Mouse (Mus musculus): ENCODE results near the gene Nudcd3. TPM values are rescaled to one million over a fixed set of nuclear protein-coding genes. Genes with fewer than 3 reads are reported as not detected.

Nudcd3 gene
- polyA plus RNA-seq, 1 experiment from 2014 or later, result 30.4 TPM

DNA sequence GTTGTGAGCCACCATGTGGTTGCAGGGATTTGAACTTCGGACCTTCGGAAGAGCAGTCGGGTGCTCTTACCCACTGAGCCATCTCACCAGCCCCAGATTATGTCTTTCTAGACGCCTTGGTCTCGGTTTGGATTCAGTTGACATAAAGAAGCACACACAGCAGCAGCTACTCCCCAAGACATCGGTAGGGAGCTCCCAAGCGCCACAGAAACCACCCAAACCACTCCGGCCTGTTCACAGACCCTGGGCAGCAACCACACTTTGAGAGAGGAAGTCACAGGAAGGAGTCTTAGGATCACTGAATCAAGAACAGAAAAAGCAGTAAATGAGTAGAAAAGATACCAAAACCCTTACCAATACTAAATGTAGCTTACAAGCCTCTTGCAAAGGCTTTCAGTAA lies 3.4 kb downstream of the Nudcd3 start:
- Histone ChIP-seq H3K4me3 (ENCODE audit: control insufficient read depth in 1 of 2, insufficient read depth in 1 of 2, low read depth in 1 of 2, low read length in 2 of 2) (no peak overlapping the region), H3K9me3 (ENCODE audit: control insufficient read depth, low read length) (no peaks in the 10 kb centered on the region), H3K27me3 (ENCODE audit: control insufficient read depth, insufficient read depth, low read length) (no peaks in the 10 kb centered on the region), H3K9ac (ENCODE audit: low read length) (no peak overlapping the region), H3K4me1 (ENCODE audit: control insufficient read depth in 2 of 2, insufficient read depth in 2 of 2, low read length in 2 of 2) (peaks cover 2 to 21% of the 10 kb centered on the region in 2 experiments), H3K36me3 (ENCODE audit: control insufficient read depth, insufficient read depth, low read length) (peaks cover 15% of the 10 kb centered on the region), H3K4me2 (ENCODE audit: low read length) (no peak overlapping the region), H3K27ac (replicated peaks in 1 of 2; ENCODE audit: control insufficient read depth in 1 of 2, insufficient read depth in 1 of 2, low read depth in 2 of 2, low read length in 2 of 2) (no peak overlapping the region)
- 86% methylated on average over 8 of the region's 8 CpGs for WGBS
- no peak for ATAC-seq (ENCODE audit: insufficient number of reproducible peaks, insufficient read depth, low FRiP score, low read depth)

DNA sequence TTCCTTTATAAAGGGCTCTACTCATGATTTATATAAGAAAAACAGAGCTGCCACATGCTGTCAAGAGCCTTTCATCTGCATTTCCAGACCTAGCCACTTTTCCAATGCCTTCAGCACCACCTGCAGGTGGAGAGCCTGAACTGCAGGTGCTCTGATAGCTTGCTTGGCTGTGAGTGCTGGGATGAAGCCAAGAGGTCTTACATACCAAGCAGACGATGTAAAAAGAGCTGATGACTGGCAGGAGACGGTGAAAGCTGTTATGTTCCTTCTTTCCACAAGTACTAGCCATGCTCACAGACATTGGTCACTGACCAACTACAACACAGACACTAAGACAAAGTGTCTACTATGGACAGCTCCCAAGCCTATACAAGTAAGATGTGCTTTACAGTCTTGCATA lies 12.3 kb downstream of the Nudcd3 start:
- Histone ChIP-seq H3K27ac (replicated peaks in 1 of 2; ENCODE audit: control insufficient read depth in 1 of 2, insufficient read depth in 1 of 2, low read depth in 2 of 2, low read length in 2 of 2) (peak overlapping the region in 1 of 2 experiments; percentile 50; a peak in 2 of 4 replicates), H3K9ac (ENCODE audit: low read length) (no peak overlapping the region), H3K4me1 (ENCODE audit: control insufficient read depth in 2 of 2, insufficient read depth in 2 of 2, low read length in 2 of 2) (peaks cover 7 to 26% of the 10 kb centered on the region in 2 experiments), H3K27me3 (ENCODE audit: control insufficient read depth, insufficient read depth, low read length) (no peaks in the 10 kb centered on the region), H3K4me3 (ENCODE audit: control insufficient read depth in 1 of 2, insufficient read depth in 1 of 2, low read depth in 1 of 2, low read length in 2 of 2) (no peak overlapping the region), H3K36me3 (ENCODE audit: control insufficient read depth, insufficient read depth, low read length) (peaks cover 20% of the 10 kb centered on the region), H3K4me2 (ENCODE audit: low read length) (no peak overlapping the region), H3K9me3 (ENCODE audit: control insufficient read depth, low read length) (no peaks in the 10 kb centered on the region)
- WGBS, result 2% methylated on average over 2 of the region's 2 CpGs
- peak; percentile 55 for ATAC-seq (ENCODE audit: insufficient number of reproducible peaks, insufficient read depth, low FRiP score, low read depth)

GRCm38 (mm10) chr11:6187399-6187798 lies 12.8 kb downstream of the Nudcd3 start:
- Histone ChIP-seq H3K4me2 (ENCODE audit: low read length) (no peak overlapping the region), H3K27me3 (ENCODE audit: control insufficient read depth, insufficient read depth, low read length) (no peaks in the 10 kb centered on the region), H3K36me3 (ENCODE audit: control insufficient read depth, insufficient read depth, low read length) (peaks cover 15% of the 10 kb centered on the region), H3K4me1 (ENCODE audit: control insufficient read depth in 2 of 2, insufficient read depth in 2 of 2, low read length in 2 of 2) (peaks cover 8 to 29% of the 10 kb centered on the region in 2 experiments), H3K4me3 (ENCODE audit: control insufficient read depth in 1 of 2, insufficient read depth in 1 of 2, low read depth in 1 of 2, low read length in 2 of 2) (no peak overlapping the region), H3K27ac (replicated peaks in 1 of 2; ENCODE audit: control insufficient read depth in 1 of 2, insufficient read depth in 1 of 2, low read depth in 2 of 2, low read length in 2 of 2) (no peak overlapping the region), H3K9ac (ENCODE audit: low read length) (no peak overlapping the region), H3K9me3 (ENCODE audit: control insufficient read depth, low read length) (no peaks in the 10 kb centered on the region)
- WGBS, result 80% methylated on average over 3 of the region's 3 CpGs
- no peak for ATAC-seq (ENCODE audit: insufficient number of reproducible peaks, insufficient read depth, low FRiP score, low read depth)

DNA sequence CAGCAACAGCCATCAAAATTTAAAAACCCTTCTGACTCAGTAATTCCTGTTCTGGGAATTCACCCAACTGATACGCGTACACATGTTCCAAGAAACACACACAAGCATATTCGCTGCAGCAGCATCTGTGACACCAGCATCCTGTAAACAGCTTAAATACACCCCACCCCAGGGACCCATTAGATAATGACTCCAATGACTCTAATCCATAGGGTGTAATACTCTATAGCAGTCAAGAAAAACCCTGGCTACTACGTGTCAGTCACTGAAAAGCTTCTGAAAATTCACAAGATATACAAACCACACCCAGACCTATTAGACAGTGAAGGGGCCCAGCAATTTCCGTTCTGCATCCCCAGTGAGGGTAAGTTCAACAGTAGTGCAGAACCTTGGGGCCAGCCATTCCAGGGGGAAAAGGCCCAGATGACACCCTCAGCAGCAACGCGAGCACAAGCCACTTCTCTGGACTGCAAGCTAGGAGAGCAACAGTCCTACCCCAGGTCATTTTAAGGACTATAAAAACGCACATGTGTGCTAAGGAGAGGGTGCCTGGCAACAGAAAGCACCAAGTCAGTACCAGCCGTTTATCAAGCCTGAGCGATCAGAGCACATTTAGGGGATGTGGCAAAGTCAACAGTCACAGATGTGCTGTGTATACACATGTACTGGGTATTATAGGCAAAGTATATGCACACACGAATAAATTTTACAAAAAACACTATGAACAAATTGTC lies 15.8 kb downstream of the Nudcd3 start:
- H3K4me2 ChIP-seq (ENCODE audit: low read length), result no peak overlapping the region
- WGBS, result 65% methylated on average over 11 of the region's 11 CpGs
- H3K9ac ChIP-seq (ENCODE audit: low read length), result no peak overlapping the region
- H3K4me1 ChIP-seq (ENCODE audit: control insufficient read depth in 2 of 2, insufficient read depth in 2 of 2, low read length in 2 of 2), result peaks cover 10 to 32% of the 10 kb centered on the region in 2 experiments
- no peak overlapping the region for H3K4me3 ChIP-seq (ENCODE audit: control insufficient read depth in 1 of 2, insufficient read depth in 1 of 2, low read depth in 1 of 2, low read length in 2 of 2)
- H3K9me3 ChIP-seq (ENCODE audit: control insufficient read depth, low read length), result no peaks in the 10 kb centered on the region
- H3K27ac ChIP-seq (replicated peaks in 1 of 2; ENCODE audit: control insufficient read depth in 1 of 2, insufficient read depth in 1 of 2, low read depth in 2 of 2, low read length in 2 of 2), result no peak overlapping the region
- no peaks in the 10 kb centered on the region for H3K27me3 ChIP-seq (ENCODE audit: control insufficient read depth, insufficient read depth, low read length)
- ATAC-seq (ENCODE audit: insufficient number of reproducible peaks, insufficient read depth, low FRiP score, low read depth), result no peak
- no peaks in the 10 kb centered on the region for H3K36me3 ChIP-seq (ENCODE audit: control insufficient read depth, insufficient read depth, low read length)

- Histone ChIP-seq H3K27ac (replicated peaks in 1 of 2; ENCODE audit: control insufficient read depth in 1 of 2, insufficient read depth in 1 of 2, low read depth in 2 of 2, low read length in 2 of 2) (no peak overlapping the region), H3K27me3 (ENCODE audit: control insufficient read depth, insufficient read depth, low read length) (no peaks in the 10 kb centered on the region), H3K9ac (ENCODE audit: low read length) (no peak overlapping the region), H3K36me3 (ENCODE audit: control insufficient read depth, insufficient read depth, low read length) (no peaks in the 10 kb centered on the region), H3K4me3 (ENCODE audit: control insufficient read depth in 1 of 2, insufficient read depth in 1 of 2, low read depth in 1 of 2, low read length in 2 of 2) (no peak overlapping the region), H3K4me1 (ENCODE audit: control insufficient read depth in 2 of 2, insufficient read depth in 2 of 2, low read length in 2 of 2) (peaks cover 14 to 40% of the 10 kb centered on the region in 2 experiments), H3K4me2 (ENCODE audit: low read length) (no peak overlapping the region), H3K9me3 (ENCODE audit: control insufficient read depth, low read length) (no peaks in the 10 kb centered on the region)
- WGBS, result 79% methylated on average over 2 of the region's 2 CpGs
- no peak for ATAC-seq (ENCODE audit: insufficient number of reproducible peaks, insufficient read depth, low FRiP score, low read depth)
These were observed 17.0 kb downstream of the Nudcd3 start for GRCm38 (mm10) chr11:6183246-6183645.

- H3K4me3 ChIP-seq (ENCODE audit: control insufficient read depth in 1 of 2, insufficient read depth in 1 of 2, low read depth in 1 of 2, low read length in 2 of 2), result no peak overlapping the region
- H3K4me1 ChIP-seq (ENCODE audit: control insufficient read depth in 2 of 2, insufficient read depth in 2 of 2, low read length in 2 of 2), result peaks cover 12 to 39% of the 10 kb centered on the region in 2 experiments
- no peaks in the 10 kb centered on the region for H3K9me3 ChIP-seq (ENCODE audit: control insufficient read depth, low read length)
- no peaks in the 10 kb centered on the region for H3K27me3 ChIP-seq (ENCODE audit: control insufficient read depth, insufficient read depth, low read length)
- no peak overlapping the region for H3K4me2 ChIP-seq (ENCODE audit: low read length)
- H3K27ac ChIP-seq (replicated peaks in 1 of 2; ENCODE audit: control insufficient read depth in 1 of 2, insufficient read depth in 1 of 2, low read depth in 2 of 2, low read length in 2 of 2), result no peak overlapping the region
- H3K9ac ChIP-seq (ENCODE audit: low read length), result no peak overlapping the region
- WGBS, result 80% methylated on average over 6 of the region's 6 CpGs
- no peaks in the 10 kb centered on the region for H3K36me3 ChIP-seq (ENCODE audit: control insufficient read depth, insufficient read depth, low read length)
- ATAC-seq (ENCODE audit: insufficient number of reproducible peaks, insufficient read depth, low FRiP score, low read depth), result no peak
These were observed 19.3 kb downstream of the Nudcd3 start for GRCm38 (mm10) chr11:6180811-6181399.

DNA sequence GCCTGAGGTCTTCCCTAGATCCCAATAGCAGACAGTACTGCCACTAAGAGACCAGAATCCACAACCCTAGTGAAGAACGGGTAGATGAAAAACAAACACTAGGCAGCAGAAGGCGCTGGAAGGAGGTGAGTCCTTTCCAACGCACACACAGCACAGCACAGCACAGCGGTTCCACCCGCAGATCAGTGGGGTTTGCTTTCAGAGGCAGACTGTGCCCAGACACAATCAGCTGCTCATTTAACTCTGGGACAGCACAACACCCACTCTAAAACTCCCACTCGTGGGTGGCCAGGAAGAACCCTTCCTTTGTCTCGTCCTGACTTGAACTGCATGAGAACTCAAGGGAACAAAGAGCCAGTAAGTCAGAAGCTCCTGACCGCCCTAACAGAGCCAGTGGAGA lies 21.0 kb downstream of the Nudcd3 start:
- H3K27ac ChIP-seq (replicated peaks in 1 of 2; ENCODE audit: control insufficient read depth in 1 of 2, insufficient read depth in 1 of 2, low read depth in 2 of 2, low read length in 2 of 2), result 0 out of 4 replicates have a peak overlapping the region, but pooled peaks of 1 of the 2 experiments have one; percentile 10
- H3K4me2 ChIP-seq (ENCODE audit: low read length), result no peak overlapping the region
- ATAC-seq (ENCODE audit: insufficient number of reproducible peaks, insufficient read depth, low FRiP score, low read depth), result no peak
- H3K36me3 ChIP-seq (ENCODE audit: control insufficient read depth, insufficient read depth, low read length), result no peaks in the 10 kb centered on the region
- H3K9ac ChIP-seq (ENCODE audit: low read length), result no peak overlapping the region
- H3K4me3 ChIP-seq (ENCODE audit: control insufficient read depth in 1 of 2, insufficient read depth in 1 of 2, low read depth in 1 of 2, low read length in 2 of 2), result no peak overlapping the region
- H3K27me3 ChIP-seq (ENCODE audit: control insufficient read depth, insufficient read depth, low read length), result no peaks in the 10 kb centered on the region
- WGBS, result 29% methylated on average over 8 of the region's 8 CpGs
- H3K9me3 ChIP-seq (ENCODE audit: control insufficient read depth, low read length), result no peaks in the 10 kb centered on the region
- peaks cover 16 to 46% of the 10 kb centered on the region in 2 experiments for H3K4me1 ChIP-seq (ENCODE audit: control insufficient read depth in 2 of 2, insufficient read depth in 2 of 2, low read length in 2 of 2)

All from heart, embryonic 14.5 days (tissue).